Mouse (Mus musculus): ENCODE results near the gene Chp1. TPM values are rescaled to one million over a fixed set of nuclear protein-coding genes. Genes with fewer than 3 reads are reported as not detected.
"Not testable (repeated sequence)": the region's sequence is repeated elsewhere in the genome, so short reads cannot be mapped to it uniquely, and the experiment has no call there.

Chp1 gene
- 46.5 and 48.9 TPM in 2 replicates for polyA plus RNA-seq (2014; fragmentation: Nextera tagmentation; extraction: Ambion mirVana)

DNA sequence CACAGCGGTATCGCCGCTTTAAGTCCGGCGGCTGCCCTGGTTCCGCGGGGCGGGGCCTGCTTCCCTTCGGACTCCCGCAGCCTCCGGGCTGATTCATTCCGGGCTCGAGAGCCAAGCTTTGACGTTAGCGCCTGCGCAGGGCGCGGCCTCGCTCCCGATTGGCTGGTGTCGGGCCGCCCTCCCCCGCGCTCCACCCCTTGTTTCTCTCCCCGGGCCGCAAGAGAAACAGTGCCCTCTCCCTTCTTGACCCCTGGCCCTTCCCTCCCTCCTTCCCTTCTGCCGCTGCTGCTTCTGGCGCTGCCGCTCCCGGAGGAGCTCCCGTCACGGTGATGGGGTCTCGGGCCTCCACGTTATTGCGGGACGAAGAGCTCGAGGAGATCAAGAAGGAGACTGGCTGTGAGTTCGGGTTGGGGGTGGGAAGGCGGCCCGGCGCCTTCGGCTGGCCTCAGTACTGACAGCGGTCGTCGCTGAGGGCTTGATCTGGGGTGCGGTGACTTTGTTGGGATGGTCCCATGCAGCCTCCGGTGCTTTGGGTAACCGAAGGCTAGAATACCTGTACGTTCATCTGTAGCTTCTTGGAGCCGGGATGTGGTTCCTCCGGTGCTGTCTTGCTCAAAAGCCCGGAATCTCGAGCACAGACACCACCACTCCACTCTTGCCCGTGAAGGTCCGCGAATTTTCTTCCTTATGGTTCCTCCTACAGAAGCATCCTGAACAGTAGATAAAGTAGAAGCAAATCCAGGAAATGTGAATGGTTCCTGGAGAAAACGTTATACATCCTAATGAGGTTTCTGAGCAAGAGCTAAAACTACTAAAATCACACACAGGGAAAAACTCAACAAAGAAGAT is at the start of gene Chp1, which contains the start of gene Exd1:
Gene Chp1, plus strand, starts transcription at position 176 of the 849 bp plus-strand sequence.
Gene Exd1, minus strand, starts transcription at position 106 of the 849 bp plus-strand sequence.
- peak; percentile 99 for ATAC-seq (replicated peaks; ENCODE audit: insufficient number of reproducible peaks, low FRiP score, low TSS enrichment)
- Histone ChIP-seq H3K9ac (ENCODE audit: low read depth, low read length) (peak within 1 kb of the TSS; percentile 83), H3K4me3 (ENCODE audit: low read depth, low read length) (peak within 1 kb of the TSS; percentile 83), H3K4me2 (peak within 1 kb of the TSS; percentile 79), H3K36me3 (ENCODE audit: control insufficient read depth, insufficient read depth, low read length) (no peaks in the 10 kb centered on the region), H3K4me1 (ENCODE audit: control insufficient read depth, insufficient read depth, low read length) (peaks cover 5% of the 10 kb centered on the region; the same call in 1 of the 2 replicates), H3K27ac (ENCODE audit: low read depth, low read length) (peak within 1 kb of the TSS; percentile 82), H3K27me3 (ENCODE audit: control insufficient read depth, insufficient read depth, low read length) (no peaks in the 10 kb centered on the region), H3K9me3 (replicated peaks; ENCODE audit: control insufficient read depth, low read length) (no peaks in the 10 kb centered on the region)
- WGBS (ENCODE audit: insufficient replicate concordance), result under 1% methylated on average over 57 of the region's 57 CpGs

DNA sequence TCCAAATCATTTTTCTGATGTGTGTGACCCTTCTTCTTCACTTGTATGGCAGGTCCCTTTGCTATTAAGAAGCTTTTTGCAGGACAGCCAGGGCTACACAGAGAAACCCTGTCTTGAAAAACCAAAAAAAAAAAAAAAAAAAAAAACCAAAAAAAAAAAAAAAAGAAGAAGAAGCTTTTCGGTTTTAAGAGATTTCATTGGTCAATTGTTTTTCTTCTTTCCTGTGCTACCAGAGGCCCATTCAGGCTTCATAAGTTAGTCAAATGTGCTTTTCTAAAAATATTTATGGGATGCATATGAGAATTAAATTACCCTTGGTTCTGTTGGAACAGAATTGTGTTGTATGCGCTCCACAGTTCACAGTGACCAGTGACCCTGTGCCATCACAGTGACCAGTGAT is 48.6 kb upstream of the Chp1 start:
- H3K27ac ChIP-seq (ENCODE audit: low read depth, low read length), result no peak overlapping the region
- no peaks in the 10 kb centered on the region for H3K27me3 ChIP-seq (ENCODE audit: control insufficient read depth, insufficient read depth, low read length)
- no peak overlapping the region for H3K4me3 ChIP-seq (ENCODE audit: low read depth, low read length)
- no peak overlapping the region for H3K4me2 ChIP-seq
- H3K4me1 ChIP-seq (ENCODE audit: control insufficient read depth, insufficient read depth, low read length), result no peaks in the 10 kb centered on the region
- no peak for ATAC-seq (replicated peaks; ENCODE audit: insufficient number of reproducible peaks, low FRiP score, low TSS enrichment)
- 86% methylated on average over 2 of the region's 2 CpGs for WGBS (ENCODE audit: insufficient replicate concordance)
- no peaks in the 10 kb centered on the region for H3K9me3 ChIP-seq (replicated peaks; ENCODE audit: control insufficient read depth, low read length)
- no peak overlapping the region for H3K9ac ChIP-seq (ENCODE audit: low read depth, low read length)
- no peaks in the 10 kb centered on the region for H3K36me3 ChIP-seq (ENCODE audit: control insufficient read depth, insufficient read depth, low read length)

DNA sequence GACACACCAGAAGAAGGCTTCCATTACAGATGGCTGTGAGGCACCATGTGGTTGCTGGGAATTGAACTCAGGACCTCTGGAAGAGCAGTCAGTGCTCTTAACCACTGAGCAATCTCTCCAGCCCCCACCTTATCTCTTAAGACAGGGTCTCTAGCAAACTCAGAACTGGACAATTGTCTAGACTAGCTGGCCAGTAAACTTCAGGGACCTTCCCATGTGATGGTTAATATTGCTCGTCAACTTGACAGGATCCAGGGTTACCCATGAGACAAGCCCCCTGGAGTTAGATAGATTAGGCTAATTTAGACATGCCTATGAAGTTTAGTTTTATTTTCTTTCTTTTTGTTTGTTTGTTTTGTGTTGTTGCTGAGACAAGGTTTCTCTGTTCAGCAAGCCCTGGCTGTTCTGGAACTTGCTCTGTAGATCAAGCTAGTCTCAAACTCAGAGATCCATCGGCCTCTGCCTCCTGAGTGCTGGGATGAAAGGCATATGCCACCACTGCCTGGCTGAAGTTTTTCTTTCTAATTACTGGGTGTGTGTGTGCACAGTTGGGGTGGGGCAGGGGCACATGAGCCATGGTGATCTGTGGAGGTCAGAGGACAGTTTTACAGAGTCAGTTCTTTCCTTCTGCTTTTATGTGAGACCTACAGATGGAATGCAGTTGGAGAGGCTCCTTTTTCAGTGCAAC is 46.4 kb upstream of the Chp1 start:
- Histone ChIP-seq H3K4me1 (ENCODE audit: control insufficient read depth, insufficient read depth, low read length) (no peaks in the 10 kb centered on the region), H3K4me2 (no peak overlapping the region), H3K36me3 (ENCODE audit: control insufficient read depth, insufficient read depth, low read length) (no peaks in the 10 kb centered on the region), H3K27ac (ENCODE audit: low read depth, low read length) (no peak overlapping the region), H3K4me3 (ENCODE audit: low read depth, low read length) (no peak overlapping the region), H3K9me3 (replicated peaks; ENCODE audit: control insufficient read depth, low read length) (no peaks in the 10 kb centered on the region), H3K27me3 (ENCODE audit: control insufficient read depth, insufficient read depth, low read length) (no peaks in the 10 kb centered on the region), H3K9ac (ENCODE audit: low read depth, low read length) (no peak overlapping the region)
- no peak for ATAC-seq (replicated peaks; ENCODE audit: insufficient number of reproducible peaks, low FRiP score, low TSS enrichment)
- WGBS (ENCODE audit: insufficient replicate concordance), result 71% methylated on average over 2 of the region's 2 CpGs

DNA sequence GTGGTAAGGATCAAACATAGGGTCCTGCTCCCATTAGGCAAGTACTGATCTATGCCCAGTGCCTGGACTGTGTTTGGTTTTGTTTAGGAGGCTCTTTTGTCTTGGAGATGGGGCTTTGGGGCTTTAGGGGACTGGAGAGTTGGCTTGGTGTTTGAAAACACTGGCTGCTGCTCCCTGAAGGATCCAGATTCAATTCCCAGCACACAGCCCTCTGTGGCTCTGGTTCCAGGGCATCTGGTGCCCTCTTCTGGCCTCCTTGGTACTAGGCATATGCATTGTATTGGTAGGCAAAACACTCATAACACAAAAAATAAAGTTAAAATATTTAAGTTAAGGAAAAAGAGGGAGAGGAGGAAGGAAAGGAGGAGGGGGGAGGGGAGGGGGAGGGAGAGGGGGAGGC is 40.4 kb upstream of the Chp1 start:
- Histone ChIP-seq H3K36me3 (ENCODE audit: control insufficient read depth, insufficient read depth, low read length) (no peaks in the 10 kb centered on the region), H3K27me3 (ENCODE audit: control insufficient read depth, insufficient read depth, low read length) (no peaks in the 10 kb centered on the region), H3K4me1 (ENCODE audit: control insufficient read depth, insufficient read depth, low read length) (no peaks in the 10 kb centered on the region), H3K9ac (ENCODE audit: low read depth, low read length) (no peak overlapping the region), H3K4me3 (ENCODE audit: low read depth, low read length) (no peak overlapping the region), H3K4me2 (no peak overlapping the region), H3K9me3 (replicated peaks; ENCODE audit: control insufficient read depth, low read length) (no peaks in the 10 kb centered on the region), H3K27ac (ENCODE audit: low read depth, low read length) (no peak overlapping the region)
- ATAC-seq (replicated peaks; ENCODE audit: insufficient number of reproducible peaks, low FRiP score, low TSS enrichment), result no peak

DNA sequence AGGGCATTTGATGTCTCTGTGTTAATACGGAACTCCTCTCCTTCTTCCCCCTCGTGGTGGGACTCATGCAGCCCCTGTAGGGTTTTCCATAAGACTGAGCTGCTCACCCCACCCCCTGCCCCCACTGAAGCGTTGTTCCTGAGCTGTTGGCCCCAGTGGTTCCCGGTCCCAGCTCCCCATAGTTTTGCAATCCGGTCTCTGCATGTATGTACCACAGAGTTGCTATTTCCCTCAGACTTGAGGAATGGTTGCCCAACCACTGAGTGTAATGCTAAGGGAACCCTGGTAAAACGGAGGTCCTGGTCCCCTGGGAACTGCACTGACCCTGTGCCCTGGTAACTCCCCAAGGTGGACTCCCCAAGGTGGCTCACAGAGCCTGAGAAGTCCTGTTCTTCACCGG is 39.0 kb upstream of the Chp1 start:
- H3K9me3 ChIP-seq (replicated peaks; ENCODE audit: control insufficient read depth, low read length); H3K4me2 ChIP-seq; H3K9ac ChIP-seq (ENCODE audit: low read depth, low read length); ATAC-seq (replicated peaks; ENCODE audit: insufficient number of reproducible peaks, low FRiP score, low TSS enrichment); H3K4me3 ChIP-seq (ENCODE audit: low read depth, low read length); H3K27ac ChIP-seq (ENCODE audit: low read depth, low read length); H3K36me3 ChIP-seq (ENCODE audit: control insufficient read depth, insufficient read depth, low read length); H3K4me1 ChIP-seq (ENCODE audit: control insufficient read depth, insufficient read depth, low read length); H3K27me3 ChIP-seq (ENCODE audit: control insufficient read depth, insufficient read depth, low read length): not testable (repeated sequence)
- 57% methylated on average over 7 of the region's 7 CpGs for WGBS (ENCODE audit: insufficient replicate concordance)

DNA sequence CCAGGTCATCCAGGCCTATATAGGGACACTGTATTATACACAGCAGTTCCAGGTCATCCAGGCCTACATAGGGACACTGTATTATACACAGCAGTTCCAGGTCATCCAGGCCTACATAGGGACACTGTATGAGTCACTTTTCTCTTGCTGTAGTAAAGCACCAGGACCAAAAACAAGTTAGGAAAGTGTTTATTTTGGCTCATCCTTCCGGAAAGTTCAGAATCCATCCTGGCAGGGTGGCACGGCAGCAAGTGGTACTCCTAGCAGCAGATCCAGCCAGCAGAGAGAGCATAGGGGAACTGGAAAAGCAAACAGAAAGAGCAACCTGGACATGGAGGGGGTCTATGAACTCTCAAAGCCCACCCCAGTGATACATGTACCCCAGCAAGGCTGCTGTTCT is 36.6 kb upstream of the Chp1 start:
- Histone ChIP-seq H3K9ac (ENCODE audit: low read depth, low read length) (no peak overlapping the region), H3K9me3 (replicated peaks; ENCODE audit: control insufficient read depth, low read length) (no peaks in the 10 kb centered on the region), H3K36me3 (ENCODE audit: control insufficient read depth, insufficient read depth, low read length) (no peaks in the 10 kb centered on the region), H3K27ac (ENCODE audit: low read depth, low read length) (no peak overlapping the region), H3K4me2 (no peak overlapping the region), H3K4me3 (ENCODE audit: low read depth, low read length) (no peak overlapping the region), H3K27me3 (ENCODE audit: control insufficient read depth, insufficient read depth, low read length) (no peaks in the 10 kb centered on the region), H3K4me1 (ENCODE audit: control insufficient read depth, insufficient read depth, low read length) (no peaks in the 10 kb centered on the region)
- 74% methylated on average over 2 of the region's 2 CpGs for WGBS (ENCODE audit: insufficient replicate concordance)
- no peak for ATAC-seq (replicated peaks; ENCODE audit: insufficient number of reproducible peaks, low FRiP score, low TSS enrichment)

DNA sequence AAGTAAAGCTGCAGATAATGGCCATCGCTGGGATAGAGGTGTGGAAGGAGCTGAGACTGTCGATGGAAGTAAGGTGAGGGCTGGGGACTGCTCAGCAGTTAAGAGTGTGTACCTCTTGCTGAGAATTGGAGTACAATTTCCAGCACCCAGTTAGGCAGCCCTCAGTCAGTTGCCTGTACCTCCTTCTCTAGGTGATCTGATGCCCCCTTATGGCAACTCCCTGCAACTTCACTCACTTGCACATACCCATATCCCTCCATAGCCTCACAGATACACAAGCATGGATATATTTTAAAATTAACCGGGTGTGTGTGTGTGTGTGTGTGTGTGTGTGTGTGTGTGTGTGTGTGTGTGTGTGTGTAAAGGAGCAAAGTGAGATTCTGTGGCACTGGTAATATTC is 35.2 kb upstream of the Chp1 start:
- no peak for ATAC-seq (replicated peaks; ENCODE audit: insufficient number of reproducible peaks, low FRiP score, low TSS enrichment)
- Histone ChIP-seq H3K36me3 (ENCODE audit: control insufficient read depth, insufficient read depth, low read length) (no peaks in the 10 kb centered on the region), H3K9me3 (replicated peaks; ENCODE audit: control insufficient read depth, low read length) (no peaks in the 10 kb centered on the region), H3K4me3 (ENCODE audit: low read depth, low read length) (no peak overlapping the region), H3K4me2 (no peak overlapping the region), H3K27ac (ENCODE audit: low read depth, low read length) (no peak overlapping the region), H3K9ac (ENCODE audit: low read depth, low read length) (no peak overlapping the region), H3K27me3 (ENCODE audit: control insufficient read depth, insufficient read depth, low read length) (no peaks in the 10 kb centered on the region), H3K4me1 (ENCODE audit: control insufficient read depth, insufficient read depth, low read length) (no peaks in the 10 kb centered on the region)
- 77% methylated on average over 3 of the region's 3 CpGs for WGBS (ENCODE audit: insufficient replicate concordance)

DNA sequence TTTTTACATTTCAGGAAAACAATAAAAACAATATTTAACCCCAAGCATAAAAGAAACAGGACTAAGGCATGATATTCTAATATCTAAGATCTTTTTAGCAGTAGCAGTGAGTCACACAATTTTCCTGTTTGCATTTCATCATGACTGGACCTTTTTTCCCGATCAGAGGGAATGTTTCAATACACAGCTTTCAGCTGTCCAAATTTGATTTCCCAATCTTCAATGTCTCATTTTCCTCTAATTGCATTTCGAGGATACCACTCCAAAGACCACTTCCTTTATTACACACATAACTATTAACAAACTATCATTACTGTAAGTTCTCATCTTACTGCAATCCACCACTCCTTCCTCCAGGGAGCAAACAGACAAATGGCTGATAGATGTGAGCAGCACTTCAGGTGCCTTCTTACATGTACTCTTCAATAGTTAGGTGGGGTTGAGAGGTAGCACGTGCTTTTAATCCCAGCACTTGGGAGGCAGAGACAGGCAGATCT is 33.4 kb upstream of the Chp1 start:
- Histone ChIP-seq H3K4me1 (ENCODE audit: control insufficient read depth, insufficient read depth, low read length) (no peaks in the 10 kb centered on the region), H3K9ac (ENCODE audit: low read depth, low read length) (no peak overlapping the region), H3K4me3 (ENCODE audit: low read depth, low read length) (no peak overlapping the region), H3K27me3 (ENCODE audit: control insufficient read depth, insufficient read depth, low read length) (no peaks in the 10 kb centered on the region), H3K36me3 (ENCODE audit: control insufficient read depth, insufficient read depth, low read length) (no peaks in the 10 kb centered on the region), H3K4me2 (no peak overlapping the region), H3K9me3 (replicated peaks; ENCODE audit: control insufficient read depth, low read length) (no peaks in the 10 kb centered on the region), H3K27ac (ENCODE audit: low read depth, low read length) (no peak overlapping the region)
- 76% methylated on average over 3 of the region's 3 CpGs for WGBS (ENCODE audit: insufficient replicate concordance)
- ATAC-seq (replicated peaks; ENCODE audit: insufficient number of reproducible peaks, low FRiP score, low TSS enrichment), result no peak

All from heart, embryonic 11.5 days (tissue).